Mouse (Mus musculus) liver, embryonic 16.5 days (tissue): ENCODE measurements around the gene Slc10a7. TPM values are rescaled to one million over a fixed set of nuclear protein-coding genes. Genes with fewer than 3 reads are reported as not detected.

Source experiments
- ATAC-seq: fragments of 200-750 bp; cut with Nextera tagmentation; 2 replicates; pipeline ENCODE4 v1.8.0; 2017; ENCODE audit warnings: low read depth, mild to moderate bottlenecking, moderate number of reproducible peaks, moderate library complexity
- H3K27ac ChIP-seq: fragments of 300-500 bp; sonication (generic); 2 replicates; pipeline ENCODE4 v1.5.1; 2014; ENCODE audit warnings: mild to moderate bottlenecking, low read length
- H3K27me3 ChIP-seq: fragments of 300-500 bp; sonication (generic); 2 replicates; pipeline ENCODE4 v1.6.1; 2014; ENCODE audit warnings: low read depth, low read length, mixed read lengths; ENCODE audit not compliant: control insufficient read depth, insufficient read depth
- H3K36me3 ChIP-seq: fragments of 300-500 bp; sonication (generic); 2 replicates; pipeline ENCODE4 v1.6.1; 2014; ENCODE audit warnings: mild to moderate bottlenecking; ENCODE audit not compliant: control insufficient read depth, insufficient read depth
- H3K4me1 ChIP-seq: fragments of 300-500 bp; sonication (generic); 2 replicates; pipeline ENCODE4 v1.6.1; 2014; ENCODE audit warnings: low read depth, low read length, mixed read lengths; ENCODE audit not compliant: control insufficient read depth
- H3K4me2 ChIP-seq: fragments of 300-500 bp; sonication (generic); 2 replicates; pipeline ENCODE4 v1.6.1; 2014; ENCODE audit warnings: low read depth, low read length, mixed read lengths
- H3K4me3 ChIP-seq: fragments of 300-500 bp; sonication (generic); 2 replicates; pipeline ENCODE4 v1.5.1; 2014; ENCODE audit warnings: low read depth, mild to moderate bottlenecking, low read length
- H3K9ac ChIP-seq: fragments of 300-500 bp; sonication (generic); 2 replicates; pipeline ENCODE4 v1.6.1; 2014; ENCODE audit warnings: low read depth, low read length
- H3K9me3 ChIP-seq: fragments of 300-500 bp; sonication (generic); replicated peaks from 2 replicates; pipeline ENCODE4 v1.6.1; 2016; ENCODE audit warnings: low read length; ENCODE audit not compliant: control insufficient read depth
- WGBS: fragments of 180-500 bp; shearing (Covaris S2); extraction: QIAGEN DNeasy Blood & Tissue Kit; methylation state at CpG from one replicate; pipeline ENCODE4 v1.1.7; 2014; ENCODE audit not compliant: insufficient replicate concordance; 5-methylcytosine and 5-hydroxymethylcytosine counted together
- polyA plus RNA-seq: library from polyadenylated mRNA; unstranded; fragments of >200 nt; fragmentation: Nextera tagmentation; extraction: Ambion mirVana; gene quantifications from 2 replicates; pipeline ENCODE4 v1.2.1, GENCODE M21; 2015

Slc10a7 gene
- polyA plus RNA-seq, 1 experiment from 2014 or later = 6.2 TPM

- Histone ChIP-seq H3K36me3 (no peaks in the 10 kb centered on the region), H3K4me2 (no peak overlapping the region), H3K4me3 (no peak overlapping the region), H3K9me3 (no peaks in the 10 kb centered on the region), H3K27ac (no peak overlapping the region), H3K9ac (no peak overlapping the region), H3K4me1 (no peaks in the 10 kb centered on the region), H3K27me3 (no peaks in the 10 kb centered on the region)
- no peak for ATAC-seq
- 69% methylated on average over 5 of the region's 5 CpGs for WGBS
Observed at GRCm38 (mm10) chr8:78721576-78721975, 212.4 kb downstream of the Slc10a7 start.

GRCm38 (mm10) chr8:78722201-78722600 lies 213.1 kb downstream of the Slc10a7 start:
- H3K27me3 ChIP-seq = no peaks in the 10 kb centered on the region
- H3K4me3 ChIP-seq = no peak overlapping the region
- no peak overlapping the region for H3K4me2 ChIP-seq
- H3K4me1 ChIP-seq = no peaks in the 10 kb centered on the region
- no peaks in the 10 kb centered on the region for H3K9me3 ChIP-seq
- 61% methylated on average over 7 of the region's 7 CpGs for WGBS
- no peak for ATAC-seq
- H3K27ac ChIP-seq = no peak overlapping the region
- H3K36me3 ChIP-seq = no peaks in the 10 kb centered on the region
- no peak overlapping the region for H3K9ac ChIP-seq

- WGBS = 78% methylated on average over 4 of the region's 4 CpGs
- no peaks in the 10 kb centered on the region for H3K27me3 ChIP-seq
Observed at GRCm38 (mm10) chr8:78724832-78725231, 215.7 kb downstream of the Slc10a7 start.

GRCm38 (mm10) chr8:78728240-78728639 lies 219.1 kb downstream of the Slc10a7 start:
- no peaks in the 10 kb centered on the region for H3K27me3 ChIP-seq
- H3K27ac ChIP-seq = no peak overlapping the region
- H3K36me3 ChIP-seq = no peaks in the 10 kb centered on the region
- ATAC-seq = no peak
- no peaks in the 10 kb centered on the region for H3K9me3 ChIP-seq
- H3K9ac ChIP-seq = no peak overlapping the region
- H3K4me2 ChIP-seq = no peak overlapping the region
- H3K4me3 ChIP-seq = no peak overlapping the region
- 79% methylated on average over 14 of the region's 14 CpGs for WGBS
- no peaks in the 10 kb centered on the region for H3K4me1 ChIP-seq

More at GRCm38 (mm10) chr8:78724832-78725231, 215.7 kb downstream of the Slc10a7 start:
- H3K9me3 ChIP-seq = no peaks in the 10 kb centered on the region
- ATAC-seq = no peak
- no peaks in the 10 kb centered on the region for H3K4me1 ChIP-seq
- no peak overlapping the region for H3K4me3 ChIP-seq
- H3K27ac ChIP-seq = no peak overlapping the region
- H3K4me2 ChIP-seq = no peak overlapping the region
- no peaks in the 10 kb centered on the region for H3K36me3 ChIP-seq
- H3K9ac ChIP-seq = no peak overlapping the region

- no peaks in the 10 kb centered on the region for H3K9me3 ChIP-seq
- WGBS = 73% methylated on average over 7 of the region's 7 CpGs
- no peak for ATAC-seq
Observed at GRCm38 (mm10) chr8:78732410-78732809, 223.3 kb downstream of the Slc10a7 start.

GRCm38 (mm10) chr8:78732995-78733512 lies 223.9 kb downstream of the Slc10a7 start:
- Histone ChIP-seq H3K4me1 (no peaks in the 10 kb centered on the region), H3K36me3 (no peaks in the 10 kb centered on the region), H3K9ac (no peak overlapping the region), H3K27ac (no peak overlapping the region), H3K4me3 (no peak overlapping the region), H3K4me2 (no peak overlapping the region), H3K27me3 (no peaks in the 10 kb centered on the region), H3K9me3 (no peaks in the 10 kb centered on the region)
- ATAC-seq = no peak
- 67% methylated on average over 12 of the region's 12 CpGs for WGBS

More at GRCm38 (mm10) chr8:78732410-78732809, 223.3 kb downstream of the Slc10a7 start:
- no peaks in the 10 kb centered on the region for H3K36me3 ChIP-seq
- no peaks in the 10 kb centered on the region for H3K27me3 ChIP-seq
- H3K4me2 ChIP-seq = no peak overlapping the region
- H3K9ac ChIP-seq = no peak overlapping the region
- H3K4me3 ChIP-seq = no peak overlapping the region
- no peaks in the 10 kb centered on the region for H3K4me1 ChIP-seq
- H3K27ac ChIP-seq = no peak overlapping the region

- Histone ChIP-seq H3K9me3 (no peaks in the 10 kb centered on the region), H3K9ac (no peak overlapping the region), H3K4me3 (no peak overlapping the region), H3K36me3 (no peaks in the 10 kb centered on the region), H3K27me3 (no peaks in the 10 kb centered on the region), H3K4me1 (no peaks in the 10 kb centered on the region), H3K27ac (no peak overlapping the region), H3K4me2 (no peak overlapping the region)
- ATAC-seq = no peak
- WGBS = 71% methylated on average over 9 of the region's 9 CpGs
Observed at GRCm38 (mm10) chr8:78734721-78735517, 225.8 kb downstream of the Slc10a7 start.

- Histone ChIP-seq H3K27ac (no peak overlapping the region), H3K4me2 (no peak overlapping the region), H3K27me3 (no peaks in the 10 kb centered on the region), H3K4me3 (no peak overlapping the region), H3K36me3 (no peaks in the 10 kb centered on the region), H3K4me1 (no peaks in the 10 kb centered on the region), H3K9ac (no peak overlapping the region), H3K9me3 (no peaks in the 10 kb centered on the region)
- ATAC-seq = no peak
- 62% methylated on average over 4 of the region's 4 CpGs for WGBS
Observed at GRCm38 (mm10) chr8:78738304-78738703, 229.2 kb downstream of the Slc10a7 start.

- Histone ChIP-seq H3K27ac (no peak overlapping the region), H3K4me1 (no peaks in the 10 kb centered on the region), H3K4me2 (no peak overlapping the region), H3K36me3 (no peaks in the 10 kb centered on the region), H3K4me3 (no peak overlapping the region), H3K9ac (no peak overlapping the region), H3K27me3 (no peaks in the 10 kb centered on the region), H3K9me3 (no peaks in the 10 kb centered on the region)
- WGBS = 17% methylated on average over 6 of the region's 6 CpGs
- ATAC-seq = no peak
Observed at GRCm38 (mm10) chr8:78740936-78741335, 231.8 kb downstream of the Slc10a7 start.
